Mouse (Mus musculus) small intestine, adult 2 months (tissue): ENCODE measurements around the gene Olfr1233.

Experiments used
- CTCF ChIP-seq: fragments of 200-500 bp; IDR thresholded peaks from 2 replicates; pipeline ENCODE4 v1.5.1; 2012; ENCODE audit warnings: low read depth, mild to moderate bottlenecking, control low read depth, inconsistent platforms, low read length, moderate library complexity, mixed read lengths; ENCODE audit not compliant: insufficient replicate concordance, insufficient read length; ENCODE audit errors: extremely low read depth
- POLR2A ChIP-seq: fragments of 200-500 bp; IDR thresholded peaks from 2 replicates; pipeline ENCODE4 v1.6.1; 2012; ENCODE audit warnings: low read depth, mild to moderate bottlenecking, control low read depth, inconsistent platforms, low read length, moderate library complexity

- TF ChIP-seq POLR2A (no peak), CTCF (no peak)
Measured at GRCm38 (mm10) chr2:89287914-89288313, 54.3 kb downstream of the Olfr1233 start, which contains the start of gene Olfr1229.
